Mouse (Mus musculus) gastrocnemius, postnatal 10 days (tissue): ENCODE measurements around the gene Sat2. TPM values are rescaled to one million over a fixed set of nuclear protein-coding genes. Genes with fewer than 3 reads are reported as not detected.
"Not testable (repeated sequence)": the region's sequence is repeated elsewhere in the genome, so short reads cannot be mapped to it uniquely, and the experiment has no call there.

ENCODE experiments used
- DNase-seq: peaks from one replicate; pipeline ENCODE4 v3.0.0; 2021; ENCODE audit warnings: mixed read lengths
- total RNA-seq, 2 experiments: library from RNA; stranded (reverse); gene quantifications; 2 replicates each; pipeline ENCODE4 v1.2.3; 2021

Gene Sat2
- total RNA-seq, 2 experiments from 2014 or later, result 5.6 to 5.7 TPM

DNA sequence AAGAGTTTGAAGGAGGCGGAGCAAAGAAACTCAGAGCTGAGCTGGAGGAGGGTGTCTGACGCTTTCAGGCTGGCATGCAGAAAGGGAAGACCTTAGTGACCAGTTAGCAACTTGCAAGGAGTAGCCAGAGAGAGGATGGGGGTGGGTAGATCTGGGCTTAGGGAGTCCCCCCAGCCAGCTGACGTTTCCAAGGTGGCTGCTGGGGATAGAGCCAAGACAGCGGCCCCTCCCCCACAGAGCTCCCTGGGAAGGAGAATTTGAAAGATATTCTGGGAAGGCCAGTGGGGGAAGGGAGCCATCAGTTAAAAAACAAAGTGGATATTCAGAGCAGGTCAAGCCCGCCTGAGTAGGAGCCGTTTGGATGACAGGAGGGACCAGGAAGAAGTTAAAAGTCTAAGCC, 21.7 kb upstream of the Sat2 start:
- peak; percentile 58 for DNase-seq

DNA sequence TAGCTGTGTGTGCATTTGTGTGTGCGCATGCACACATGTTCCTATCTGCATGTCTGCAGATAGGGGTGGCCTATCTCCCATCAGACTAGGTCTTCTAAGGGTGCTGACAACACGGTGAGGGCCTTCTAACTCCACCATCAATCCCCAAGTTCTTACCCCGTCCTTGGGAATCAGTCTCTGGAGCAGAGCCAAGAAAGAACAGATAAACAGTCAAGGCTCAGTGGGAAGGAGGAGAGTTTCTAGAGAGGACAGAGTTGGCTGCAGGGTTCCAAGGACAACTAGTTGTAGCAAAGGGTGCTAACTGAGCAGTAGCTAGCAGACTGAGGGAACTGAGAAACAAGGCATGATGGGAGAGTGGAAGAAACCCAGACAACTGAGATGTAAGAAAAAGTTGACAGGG, 20.1 kb upstream of the Sat2 start:
- DNase-seq, result no peak

DNA sequence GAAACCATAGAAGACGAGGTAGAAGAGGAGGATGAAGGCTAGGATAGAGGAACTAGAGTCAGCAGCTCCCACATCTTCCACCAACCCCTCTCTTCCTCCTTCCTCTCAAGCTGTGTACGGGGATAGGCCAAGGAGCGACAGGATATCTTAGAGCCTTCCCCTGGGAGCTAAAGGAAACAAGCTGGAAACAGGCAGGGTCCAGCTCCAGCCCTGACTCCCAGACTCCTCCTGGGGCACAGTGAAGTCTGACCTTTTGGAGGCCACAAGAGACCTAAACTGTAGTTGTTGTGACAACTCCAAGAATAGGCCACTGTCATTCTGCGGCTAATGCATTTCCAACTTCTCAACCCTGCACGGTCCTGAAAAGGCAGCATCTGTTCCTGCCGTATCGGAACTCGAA, 18.3 kb upstream of the Sat2 start:
- DNase-seq, result no peak

DNA sequence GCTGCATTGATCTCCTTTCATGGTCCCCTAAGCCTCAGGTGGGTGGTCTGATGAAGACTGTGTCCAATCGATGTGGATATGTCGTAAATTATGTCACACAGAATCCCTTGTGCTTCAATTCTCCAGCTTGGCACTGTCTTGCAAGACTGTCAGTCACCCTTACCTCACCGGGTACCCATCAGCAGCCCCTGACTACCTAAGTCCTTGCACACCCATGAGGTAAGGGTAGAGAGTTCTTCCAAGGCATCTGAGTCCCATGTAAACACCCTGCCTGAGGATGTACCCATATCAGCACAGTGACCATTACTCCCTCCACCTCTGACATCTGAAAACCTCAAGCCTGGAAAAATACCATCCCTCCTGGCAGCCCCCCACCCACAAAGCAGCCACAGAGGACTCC, 17.5 kb upstream of the Sat2 start:
- DNase-seq, result no peak

DNA sequence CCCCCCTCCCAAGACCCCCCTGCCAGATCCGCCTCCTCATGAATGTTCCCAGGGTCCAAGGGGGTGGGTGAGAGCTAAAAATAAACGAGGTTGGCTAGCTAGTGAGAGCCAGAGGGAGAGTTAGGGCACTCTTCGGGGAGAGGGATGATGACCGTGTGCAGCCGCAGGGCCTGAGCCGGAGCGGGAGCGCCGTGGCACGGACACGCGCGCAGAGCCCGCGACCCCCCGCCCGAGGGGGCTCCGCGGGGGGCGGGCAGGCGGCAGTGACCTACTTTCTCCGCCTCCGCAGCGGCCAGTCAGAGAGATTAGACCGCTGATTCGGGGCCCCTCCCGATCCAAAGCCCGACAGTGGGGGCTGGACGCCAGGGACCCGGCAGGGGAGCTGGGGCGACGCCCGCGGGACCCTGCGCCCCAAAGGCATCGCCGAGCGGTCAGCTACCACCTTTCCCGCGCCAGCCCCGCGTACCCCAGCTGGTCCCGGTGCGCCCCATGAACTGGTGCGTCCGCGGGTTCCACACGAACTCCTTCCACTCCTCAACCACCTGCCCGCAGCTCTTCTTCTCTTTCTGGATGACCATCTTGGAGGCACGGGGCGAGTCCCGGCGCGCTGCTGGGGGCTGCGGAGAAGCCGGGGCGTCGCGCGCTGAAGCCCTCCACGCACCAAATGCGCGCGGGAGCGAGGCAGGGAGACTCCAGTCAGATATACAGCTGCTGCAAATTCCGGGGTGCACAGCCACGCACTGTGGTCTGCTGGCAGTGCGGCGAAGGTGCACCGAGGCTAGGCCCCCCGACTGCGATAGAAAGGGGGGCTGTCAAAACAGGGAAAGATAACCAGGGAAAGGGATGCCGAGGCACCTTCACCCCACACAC, 16.8 kb upstream of the Sat2 start:
- DNase-seq, result peak; percentile 48

DNA sequence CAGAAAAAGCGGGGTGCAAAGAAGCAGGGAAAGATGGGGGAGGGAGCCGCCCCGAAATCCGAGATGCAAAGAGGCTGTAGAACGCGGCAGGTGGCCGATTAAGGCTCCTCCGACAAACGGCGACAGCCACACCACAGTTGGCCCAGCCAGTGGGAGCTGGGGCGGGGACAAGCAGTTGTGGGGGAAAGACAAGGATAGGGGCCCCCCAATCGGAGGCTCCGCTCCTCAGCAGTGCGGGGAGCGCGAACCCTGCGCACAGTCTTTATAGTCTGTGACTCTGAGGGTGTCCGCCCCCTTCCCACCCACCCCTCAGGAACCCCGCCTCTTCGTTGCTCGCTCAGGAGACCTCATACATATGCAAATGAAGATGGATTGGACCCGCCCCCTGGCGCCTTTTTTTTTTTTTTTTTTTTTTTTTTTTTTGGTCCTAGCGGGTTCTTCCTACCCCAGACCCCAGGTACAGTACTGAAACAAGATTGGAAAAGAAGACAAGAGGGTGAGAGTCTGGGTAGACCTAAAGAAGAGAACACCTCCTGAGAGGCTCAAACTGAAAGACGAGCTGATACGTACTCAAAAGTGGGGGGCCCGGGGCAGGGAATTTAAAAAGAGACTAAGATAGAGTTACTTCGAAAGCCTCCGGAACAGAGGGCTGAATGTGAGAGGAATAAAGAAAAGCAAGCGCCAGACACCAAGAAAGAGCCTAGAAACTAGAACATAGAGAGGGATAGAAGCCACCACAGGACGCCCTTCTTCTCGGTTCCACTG, 15.9 kb upstream of the Sat2 start, which contains the start of gene Atp1b2:
Atp1b2 (minus strand) TSS at position 217 of the 765 bp plus-strand sequence.
- peak; percentile 79 for DNase-seq

DNA sequence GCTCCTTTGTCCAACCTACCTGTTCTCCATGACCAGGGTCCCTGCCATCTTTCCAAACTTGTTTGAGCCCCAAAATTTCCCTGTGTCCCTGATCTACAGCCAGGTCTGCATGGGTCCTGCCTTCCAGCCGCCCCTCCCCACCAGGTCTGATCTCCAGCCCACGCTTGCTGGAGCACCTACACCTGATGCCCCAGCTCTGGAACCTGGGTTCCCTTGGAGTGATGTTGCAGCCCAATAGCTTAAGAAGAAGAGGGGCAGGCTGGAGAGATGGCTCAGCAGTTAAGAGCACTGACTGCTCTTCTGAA, 15.4 kb upstream of the Sat2 start:
- DNase-seq, result no peak

DNA sequence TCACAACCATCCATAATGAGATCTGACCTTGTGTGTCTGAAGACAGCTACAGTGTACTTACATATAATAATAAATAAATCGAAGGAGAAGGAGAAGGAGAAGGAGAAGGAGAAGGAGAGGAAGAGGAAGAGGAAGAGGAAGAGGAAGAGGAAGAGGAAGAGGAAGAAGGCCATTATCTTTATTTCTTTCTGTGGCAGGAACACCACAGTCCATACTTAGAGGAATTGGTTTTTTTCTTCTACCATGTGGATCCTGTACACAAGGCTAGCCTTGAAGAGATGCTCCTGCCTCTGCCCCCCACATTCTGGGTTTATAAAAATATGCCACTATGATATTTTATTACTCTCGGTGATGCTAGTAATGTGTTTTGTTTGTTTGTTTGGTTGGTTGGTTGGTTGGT, 15.0 kb upstream of the Sat2 start:
- no peak for DNase-seq

DNA sequence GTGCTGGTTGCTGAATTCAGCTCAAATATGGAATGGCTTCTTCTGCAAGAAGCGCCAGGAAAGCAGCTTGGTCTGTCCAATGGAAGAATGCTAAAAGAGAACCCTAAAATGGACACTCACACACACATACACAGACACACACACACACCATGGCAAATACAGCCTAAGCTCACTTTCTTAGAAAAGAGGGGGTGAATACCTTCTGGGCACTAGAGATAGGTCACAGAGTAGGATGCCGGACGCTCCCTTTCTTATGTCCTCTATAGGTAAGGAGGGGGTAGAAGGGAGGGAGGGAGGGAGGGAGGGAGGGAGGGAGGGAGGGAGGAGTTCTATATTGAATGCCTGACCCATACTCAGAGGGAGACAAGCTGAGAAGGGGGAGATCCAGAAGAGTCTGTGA, 13.3 kb upstream of the Sat2 start:
- no peak for DNase-seq

DNA sequence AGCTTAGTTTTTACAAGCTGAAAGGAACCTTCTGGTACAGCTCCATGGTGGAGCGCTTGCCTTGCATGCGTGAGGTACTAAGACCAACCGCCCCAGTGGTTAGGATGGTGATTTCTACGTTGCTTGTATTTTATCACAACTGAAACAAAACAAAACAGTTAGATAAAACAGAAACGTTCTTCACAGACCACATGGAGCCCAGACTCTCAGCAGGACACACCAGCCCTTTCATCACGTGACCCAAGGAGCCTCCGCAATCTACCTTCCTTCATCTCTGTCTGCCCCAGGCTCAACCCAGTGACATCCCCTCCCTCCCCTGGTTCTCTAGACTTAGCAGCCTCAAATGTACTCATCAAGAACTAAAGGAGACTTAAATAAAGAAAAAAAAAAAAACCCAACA, 12.4 kb upstream of the Sat2 start:
- no peak for DNase-seq

DNA sequence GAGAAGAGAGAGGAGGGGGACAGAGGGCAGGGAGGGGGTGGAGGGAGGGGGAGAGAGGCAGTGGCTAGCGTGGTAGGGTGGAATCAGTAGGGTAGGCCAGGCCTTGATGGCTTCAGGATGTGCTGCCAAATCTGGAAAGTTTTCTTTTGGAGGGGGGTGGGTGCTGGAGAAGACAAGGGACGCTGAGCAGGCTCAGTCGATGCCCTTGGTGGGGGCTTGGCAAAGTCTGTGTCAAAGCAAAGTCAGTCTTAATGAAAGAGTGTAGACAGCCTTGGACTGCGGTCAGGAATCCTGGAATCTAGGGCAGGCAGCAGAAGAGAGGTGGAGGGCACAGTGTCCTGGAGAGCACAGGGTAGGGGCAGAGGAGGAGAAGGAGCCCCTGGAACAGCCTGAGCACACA, 10.9 kb upstream of the Sat2 start:
- no peak for DNase-seq

DNA sequence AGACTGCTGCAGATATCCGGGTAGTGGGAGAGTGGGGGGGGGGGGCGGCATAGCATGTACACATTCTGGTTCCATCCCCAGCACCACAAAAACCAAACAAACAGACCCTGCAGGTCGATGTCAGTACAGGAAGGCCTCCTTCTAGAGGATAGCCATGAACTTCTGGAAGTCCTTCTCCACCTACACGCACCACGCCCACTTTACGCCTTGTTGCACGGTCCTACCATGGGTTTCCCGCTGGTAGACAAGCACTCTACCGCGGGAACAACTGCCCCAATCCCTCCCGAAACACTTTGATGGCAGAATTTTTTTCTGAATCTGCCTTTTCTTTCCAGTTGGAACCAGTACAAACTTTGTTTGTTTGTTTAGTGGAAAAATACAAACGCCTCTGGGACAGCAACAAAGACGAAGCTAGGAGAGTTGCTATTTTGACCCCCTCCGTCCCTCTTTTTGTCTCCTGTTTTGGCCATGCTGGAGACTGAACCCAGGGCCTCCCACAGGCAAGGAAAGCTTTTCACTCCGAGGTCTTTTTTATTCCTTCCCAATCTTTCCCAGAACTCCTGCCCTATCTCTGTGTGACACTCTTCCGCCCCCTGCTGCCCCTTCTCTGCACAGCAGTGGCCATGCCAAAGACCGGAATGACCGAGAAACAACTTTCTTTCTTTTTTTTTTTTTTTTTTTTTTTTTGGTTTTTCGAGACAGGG, 8.1 kb upstream of the Sat2 start:
- DNase-seq, result peak; percentile 87

DNA sequence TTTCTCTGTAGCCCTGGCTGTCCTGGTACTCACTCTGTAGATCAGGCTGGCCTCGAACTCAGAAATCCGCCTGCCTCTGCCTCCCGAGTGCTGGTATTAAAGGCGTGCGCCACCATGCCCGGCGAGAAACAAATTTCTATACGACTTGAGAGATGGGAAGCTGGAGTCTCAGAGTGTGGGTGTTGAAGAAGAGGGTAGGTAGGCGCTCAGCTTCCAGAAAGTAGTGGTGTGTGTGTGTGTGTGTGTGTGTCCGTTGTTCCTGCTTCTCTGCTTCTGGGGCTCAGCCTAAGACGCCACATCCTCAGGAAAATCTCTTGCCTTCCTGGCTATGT, 7.6 kb upstream of the Sat2 start:
- not testable (repeated sequence) for DNase-seq

DNA sequence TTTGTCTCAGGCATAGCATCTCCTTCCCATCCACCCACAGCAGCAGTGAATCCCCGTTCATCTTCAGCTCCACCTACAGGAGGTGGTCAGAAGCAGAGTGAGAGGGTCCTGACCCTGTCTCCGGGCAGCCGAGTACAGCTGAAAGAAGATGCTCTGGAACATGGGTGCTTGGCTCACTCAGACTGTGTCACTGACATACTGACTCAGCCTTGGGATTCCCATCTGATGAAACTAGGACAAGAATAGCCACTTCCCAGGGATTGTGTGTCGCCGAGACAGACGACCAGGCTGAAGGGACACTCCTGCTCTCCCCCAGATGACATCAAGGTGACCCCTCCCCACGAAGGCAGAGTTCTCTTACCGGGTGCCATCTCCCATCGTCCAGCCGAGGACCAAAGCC, 5.0 kb upstream of the Sat2 start:
- DNase-seq, result no peak

DNA sequence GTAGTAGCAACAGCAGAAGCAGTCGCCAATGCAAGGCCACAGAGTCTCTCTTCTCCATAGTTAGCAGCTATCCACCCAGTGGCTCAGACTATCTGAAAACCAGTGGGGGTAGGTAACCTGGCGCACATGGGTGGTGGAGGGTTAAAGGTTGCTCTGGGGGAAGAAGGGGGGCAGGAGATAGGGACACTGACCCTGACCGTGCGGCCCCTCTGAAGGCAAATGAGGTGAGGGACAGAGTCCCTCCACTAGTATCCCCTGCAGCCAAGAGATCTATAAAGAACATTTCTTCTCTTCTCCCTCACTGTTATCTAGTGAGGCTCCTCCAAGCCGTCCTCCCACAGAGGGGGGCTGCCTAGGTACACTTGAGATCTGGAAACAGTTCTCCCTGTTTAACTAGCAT, 4.0 kb upstream of the Sat2 start, which contains the start of gene Shbg:
Shbg (minus strand) TSS at position 101 of the 400 bp plus-strand sequence.
- no peak for DNase-seq

DNA sequence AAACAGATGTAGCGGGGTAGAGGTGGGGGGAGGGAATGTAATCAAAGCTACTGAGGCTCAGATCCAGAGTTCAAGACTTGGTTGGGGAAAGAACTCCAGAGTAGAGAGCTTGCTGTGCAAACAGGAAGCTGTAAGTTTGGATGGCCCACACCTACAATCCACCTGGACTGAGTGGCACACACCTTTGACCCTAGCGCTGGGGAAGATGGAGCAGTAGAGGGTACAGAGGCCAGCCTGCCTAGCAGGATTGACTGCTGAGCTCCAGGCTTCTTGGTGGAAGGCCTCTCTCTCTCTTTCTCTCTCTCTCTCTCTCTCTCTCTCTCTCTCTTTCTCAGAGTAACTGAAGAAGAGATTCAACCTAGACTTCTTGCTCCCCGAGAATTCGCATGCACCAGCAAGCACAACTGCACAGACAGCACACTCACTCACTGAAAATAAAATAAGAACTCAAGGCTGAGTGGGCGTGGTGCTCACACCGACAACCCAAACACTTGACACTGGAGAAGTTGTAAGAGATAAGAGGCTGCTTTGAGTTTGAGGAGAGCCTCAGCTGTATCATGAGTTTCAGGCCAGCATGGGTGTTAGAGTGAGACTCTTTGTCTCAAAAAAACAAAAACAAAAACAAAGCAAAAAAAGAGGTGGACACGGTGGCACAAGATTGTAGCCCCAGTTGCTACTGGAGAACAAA, 1.3 kb upstream of the Sat2 start:
- no peak for DNase-seq

DNA sequence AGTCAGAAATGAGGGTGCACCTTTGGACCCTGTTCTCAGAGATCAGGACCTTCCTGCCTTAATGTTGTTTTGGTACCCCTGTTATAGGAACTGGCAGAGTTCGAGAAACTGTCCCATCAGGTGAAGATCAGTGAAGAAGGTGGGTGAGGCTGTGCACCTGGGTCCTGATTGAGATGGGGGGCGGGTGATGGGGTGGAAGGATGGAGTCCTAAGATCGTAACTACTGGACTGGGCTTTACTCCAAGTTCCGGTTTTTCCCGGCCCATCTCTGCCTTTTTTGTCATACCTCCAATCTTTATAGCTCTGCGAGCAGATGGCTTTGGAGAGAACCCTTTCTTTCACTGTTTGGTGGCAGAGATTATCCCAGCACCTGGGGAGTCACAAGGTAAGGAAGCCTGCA, 582 bp downstream of the Sat2 start:
- DNase-seq, result no peak

DNA sequence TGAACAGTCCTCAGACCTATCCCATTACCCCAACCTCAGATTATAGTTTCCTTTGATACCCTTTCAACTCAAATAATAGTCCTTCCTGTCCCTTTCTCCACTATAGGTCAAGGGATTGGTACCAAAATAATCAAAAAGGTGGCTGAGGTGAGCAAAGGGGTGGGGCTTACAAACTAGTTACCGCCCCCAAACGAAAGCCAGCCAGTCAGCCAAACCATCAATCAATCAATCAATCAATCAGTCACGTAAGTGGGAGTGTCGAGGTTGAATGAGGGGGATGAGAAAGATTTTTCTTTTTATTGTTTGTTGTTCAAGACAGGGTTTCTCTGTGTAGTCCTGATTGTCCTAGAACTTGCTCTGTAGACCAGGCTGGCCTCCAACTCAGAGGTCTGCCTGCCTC, 1.2 kb downstream of the Sat2 start:
- no peak for DNase-seq

DNA sequence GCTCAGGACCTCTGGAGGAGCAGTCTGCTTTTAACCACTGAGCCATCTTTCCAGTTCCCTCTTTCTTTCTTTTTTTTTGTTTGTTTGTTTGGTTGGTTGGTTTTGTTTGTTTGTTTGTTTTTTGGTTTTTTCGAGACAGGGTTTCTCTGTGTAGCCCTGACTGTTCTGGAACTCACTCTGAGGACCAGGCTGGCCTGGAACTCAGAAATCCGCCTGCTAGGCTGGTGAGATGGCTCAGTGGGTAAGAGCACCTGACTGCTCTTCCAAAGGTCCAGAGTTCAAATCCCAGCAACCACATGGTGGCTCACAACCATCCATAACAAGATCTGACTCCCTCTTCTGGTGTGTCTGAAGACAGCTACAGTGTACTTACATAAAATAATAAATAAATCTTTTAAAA, 2.5 kb downstream of the Sat2 start:
- not testable (repeated sequence) for DNase-seq

DNA sequence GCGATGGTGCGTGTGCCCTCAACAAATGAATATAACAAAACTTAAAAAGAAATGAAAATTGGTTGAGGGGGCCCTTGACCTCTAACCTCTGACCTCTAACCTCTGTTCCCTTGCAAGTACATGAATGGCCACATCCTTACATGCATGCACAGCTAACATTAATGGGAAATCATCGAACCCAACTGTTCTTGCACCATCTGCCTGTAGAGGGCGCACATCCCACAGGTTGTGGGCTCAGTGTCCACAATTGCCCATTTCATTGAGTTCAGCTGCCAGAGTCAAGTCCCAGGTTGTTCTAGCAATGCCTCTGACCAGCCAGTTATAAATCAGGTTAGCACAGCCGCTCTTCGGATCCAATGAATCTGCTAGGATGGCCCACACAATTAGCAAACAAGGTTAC, 6.5 kb downstream of the Sat2 start:
- DNase-seq, result peak; percentile 75

DNA sequence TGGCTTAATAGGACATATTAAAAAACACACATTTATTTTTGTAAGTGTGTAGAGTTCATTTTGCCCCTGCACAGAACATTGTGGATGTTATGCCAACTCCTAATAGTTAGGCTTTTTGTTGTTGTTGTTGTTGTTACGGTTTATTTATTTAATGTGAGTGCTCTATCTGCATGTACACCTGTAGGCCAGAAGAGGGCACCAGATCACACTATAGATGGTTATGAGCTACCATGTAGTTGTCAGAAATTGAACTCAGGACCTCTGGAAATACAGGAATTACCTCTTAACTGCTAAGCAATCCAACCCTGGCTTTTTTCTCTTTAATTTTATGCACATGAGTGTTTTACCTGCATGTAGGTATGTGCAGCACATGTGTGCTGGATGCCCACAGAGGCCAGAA, 8.0 kb downstream of the Sat2 start:
- no peak for DNase-seq

DNA sequence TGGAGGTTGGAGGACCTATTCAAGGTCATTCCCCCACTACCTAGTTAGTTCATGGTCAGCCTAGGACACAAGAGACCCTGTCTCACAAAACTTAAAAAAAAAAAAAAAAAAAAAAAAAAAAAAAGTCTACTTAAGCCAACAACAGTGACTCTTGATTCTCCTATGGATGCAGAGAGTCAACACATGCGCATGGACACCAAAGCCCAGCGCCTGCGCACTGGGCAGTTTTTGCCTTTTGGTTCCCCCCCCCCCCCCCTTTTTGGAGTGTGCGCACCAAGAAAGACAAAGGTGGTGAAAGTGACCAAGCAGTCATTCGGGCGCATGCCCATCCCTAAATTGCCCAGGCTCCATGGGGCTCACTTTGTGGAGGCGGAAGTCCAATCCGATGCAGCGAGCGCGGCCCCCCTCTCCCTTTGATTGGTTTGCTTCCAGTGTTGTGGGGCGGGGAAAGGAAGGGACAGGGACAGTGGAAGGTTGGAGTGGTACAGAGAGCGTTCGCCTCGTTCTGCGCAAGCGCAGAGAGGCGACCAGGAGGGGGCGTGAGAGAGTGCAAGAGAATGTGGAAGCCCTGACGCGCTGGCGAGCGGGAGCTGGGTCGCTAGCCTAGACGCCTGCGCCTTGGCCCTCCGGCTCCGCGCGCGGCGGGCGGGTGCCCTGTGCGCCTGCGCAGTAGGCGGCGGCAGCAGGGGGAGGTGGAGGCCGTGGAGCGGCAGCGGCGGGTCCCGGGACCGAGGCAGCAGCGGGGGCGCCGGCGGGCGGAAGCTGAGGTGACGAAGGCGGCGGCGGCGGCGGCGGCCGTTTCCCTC, 10.7 kb downstream of the Sat2 start, which contains the start of gene Fxr2:
Fxr2 (plus strand) TSS at position 707 of the 806 bp plus-strand sequence.
- peak; percentile 100 for DNase-seq
